Mouse (Mus musculus): ENCODE results near the gene Cbfa2t3. TPM values are rescaled to one million over a fixed set of nuclear protein-coding genes. Genes with fewer than 3 reads are reported as not detected.
A peak's percentile ranks its signal among the peaks of the same experiment; 100 is the strongest.

Gene Cbfa2t3
- 23.5 and 23.9 TPM in 2 replicates for polyA plus RNA-seq (2014; fragmentation: Nextera tagmentation; extraction: Ambion mirVana)

DNA sequence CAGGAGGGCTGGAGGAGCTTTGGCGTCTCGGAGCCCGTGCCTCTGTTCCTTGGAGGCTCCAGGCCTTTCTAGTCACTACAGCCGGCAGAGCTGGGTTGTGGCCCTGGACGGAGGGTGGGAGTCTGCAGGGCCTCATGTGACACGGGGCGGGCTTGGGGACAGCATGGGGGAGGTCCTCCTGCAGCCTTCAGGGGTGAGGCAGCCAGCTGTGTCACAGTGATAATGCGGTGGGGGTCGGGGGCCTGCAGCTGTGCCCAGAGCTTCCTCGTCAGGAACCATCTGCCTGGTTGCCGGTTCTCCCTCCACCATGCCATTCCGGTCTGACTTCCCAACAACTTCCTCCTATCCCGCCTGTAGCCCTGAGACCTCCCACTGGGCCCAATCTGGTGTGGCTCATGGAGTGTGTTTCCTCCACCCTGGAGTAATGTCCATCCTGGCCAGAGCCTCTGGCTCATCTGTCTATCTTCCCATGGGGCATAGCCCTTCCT lies at the start of gene Cbfa2t3:
Gene Cbfa2t3 (minus strand): TSS at position 105 of the 488 bp plus-strand sequence.
- H3K36me3 ChIP-seq (ENCODE audit: control insufficient read depth, insufficient read depth, low read length), result no peaks in the 10 kb centered on the region
- H3K4me1 ChIP-seq (ENCODE audit: control insufficient read depth, insufficient read depth, low read length), result no peaks in the 10 kb centered on the region
- no peak within 1 kb of the TSS for H3K4me3 ChIP-seq (ENCODE audit: low read depth, low read length)
- H3K27ac ChIP-seq (ENCODE audit: low read depth, low read length), result no peak within 1 kb of the TSS
- no peaks in the 10 kb centered on the region for H3K9me3 ChIP-seq (ENCODE audit: control insufficient read depth, low read length)
- ATAC-seq (ENCODE audit: low read depth), result no peak
- H3K9ac ChIP-seq (replicated peaks; ENCODE audit: low read depth, low read length), result no peak within 1 kb of the TSS
- H3K27me3 ChIP-seq (ENCODE audit: control insufficient read depth, insufficient read depth, low read length), result no peaks in the 10 kb centered on the region
- no peak within 1 kb of the TSS for H3K4me2 ChIP-seq (ENCODE audit: low read depth, low read length)
- WGBS, result 41% methylated on average over 13 of the region's 13 CpGs

DNA sequence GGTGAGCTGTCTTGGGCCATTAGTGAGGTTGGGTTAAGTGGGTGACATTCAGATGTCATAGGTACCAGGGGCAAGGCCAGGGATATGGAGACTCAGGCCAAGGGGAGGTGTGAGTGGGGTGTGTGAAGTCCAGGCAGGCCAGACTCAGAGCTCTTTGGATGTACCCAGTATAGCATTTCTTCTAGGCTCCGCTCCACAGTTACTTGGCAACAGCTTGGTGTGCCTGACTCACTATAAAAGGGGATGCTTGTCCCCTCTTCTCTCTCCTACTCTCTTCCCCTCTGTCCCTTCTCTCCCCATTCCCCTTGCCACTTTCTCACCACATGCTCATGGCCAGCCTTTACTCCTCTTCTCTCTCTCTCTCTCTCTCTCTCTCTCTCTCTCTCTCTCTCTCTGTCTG lies 48.9 kb upstream of the Cbfa2t3 start:
- Histone ChIP-seq H3K9ac (replicated peaks; ENCODE audit: low read depth, low read length) (no peak overlapping the region), H3K4me2 (ENCODE audit: low read depth, low read length) (no peak overlapping the region), H3K36me3 (ENCODE audit: control insufficient read depth, insufficient read depth, low read length) (no peaks in the 10 kb centered on the region), H3K4me1 (ENCODE audit: control insufficient read depth, insufficient read depth, low read length) (peaks cover 56% of the 10 kb centered on the region), H3K4me3 (ENCODE audit: low read depth, low read length) (no peak overlapping the region), H3K27me3 (ENCODE audit: control insufficient read depth, insufficient read depth, low read length) (no peaks in the 10 kb centered on the region), H3K9me3 (ENCODE audit: control insufficient read depth, low read length) (no peaks in the 10 kb centered on the region), H3K27ac (ENCODE audit: low read depth, low read length) (peak overlapping the region; percentile 99)
- no peak for ATAC-seq (ENCODE audit: low read depth)
- 100% methylated on average over 1 of the region's 1 CpGs for WGBS

DNA sequence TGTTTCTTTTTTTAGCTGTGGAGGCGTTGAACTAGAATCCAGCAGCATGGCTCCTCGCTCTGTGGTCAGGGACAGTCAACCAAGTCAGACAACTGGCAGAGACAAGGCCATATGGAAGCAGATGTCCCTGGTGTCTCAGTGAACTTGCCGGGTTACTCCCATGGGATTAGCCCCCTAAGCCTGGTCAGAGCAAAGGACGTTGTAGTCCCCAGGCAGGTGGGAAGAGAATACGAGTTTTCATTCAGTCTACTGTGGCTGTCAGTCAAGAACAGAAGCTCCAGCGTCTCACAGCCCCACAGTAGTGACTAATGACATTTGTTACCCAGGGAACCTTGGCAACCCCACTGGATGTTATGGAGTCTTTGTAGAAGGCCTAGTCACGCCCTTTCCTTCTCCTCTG lies 47.5 kb upstream of the Cbfa2t3 start:
- Histone ChIP-seq H3K27me3 (ENCODE audit: control insufficient read depth, insufficient read depth, low read length) (no peaks in the 10 kb centered on the region), H3K36me3 (ENCODE audit: control insufficient read depth, insufficient read depth, low read length) (no peaks in the 10 kb centered on the region), H3K9ac (replicated peaks; ENCODE audit: low read depth, low read length) (no peak overlapping the region), H3K4me3 (ENCODE audit: low read depth, low read length) (no peak overlapping the region), H3K4me2 (ENCODE audit: low read depth, low read length) (peak overlapping the region; percentile 36; the same call in 1 of the 2 replicates), H3K9me3 (ENCODE audit: control insufficient read depth, low read length) (no peaks in the 10 kb centered on the region), H3K4me1 (ENCODE audit: control insufficient read depth, insufficient read depth, low read length) (peaks cover 67% of the 10 kb centered on the region), H3K27ac (ENCODE audit: low read depth, low read length) (peak overlapping the region; percentile 99)
- ATAC-seq (ENCODE audit: low read depth), result no peak
- 28% methylated on average over 7 of the region's 7 CpGs for WGBS

DNA sequence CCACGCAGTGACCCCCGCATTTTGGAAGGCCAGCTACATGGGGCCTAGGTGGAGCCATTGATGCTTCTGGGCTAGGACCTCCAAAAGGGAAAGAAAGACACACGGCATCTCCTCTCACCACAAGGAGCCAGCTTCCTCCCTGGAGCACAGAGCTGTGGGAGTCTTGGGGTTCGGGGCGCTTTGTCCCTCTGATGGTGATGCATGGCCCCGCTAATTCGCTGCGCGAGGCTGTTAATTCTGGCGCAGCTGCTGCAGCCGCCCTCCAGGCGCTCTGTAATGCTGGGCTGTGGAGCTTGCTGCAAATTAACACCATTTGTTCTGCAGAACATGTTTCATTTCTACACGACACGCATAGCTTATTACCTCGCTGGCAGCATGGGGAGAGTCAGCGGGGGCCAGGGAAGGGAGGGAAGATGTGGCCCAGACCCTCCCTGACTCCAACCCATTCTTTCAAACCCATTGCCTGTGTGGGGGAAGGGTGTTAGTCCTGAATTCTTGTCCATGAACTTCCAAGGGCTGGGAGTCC lies 46.9 kb upstream of the Cbfa2t3 start:
- Histone ChIP-seq H3K4me1 (ENCODE audit: control insufficient read depth, insufficient read depth, low read length) (peaks cover 73% of the 10 kb centered on the region), H3K27me3 (ENCODE audit: control insufficient read depth, insufficient read depth, low read length) (no peaks in the 10 kb centered on the region), H3K4me3 (ENCODE audit: low read depth, low read length) (0 out of 2 replicates have a peak overlapping the region, but pooled peaks have one; percentile 0)

GRCm38 (mm10) chr8:122745022-122745749 lies 46.3 kb upstream of the Cbfa2t3 start:
- Histone ChIP-seq H3K4me3 (ENCODE audit: low read depth, low read length) (0 out of 2 replicates have a peak overlapping the region, but pooled peaks have one; percentile 0), H3K4me2 (ENCODE audit: low read depth, low read length) (peak overlapping the region; percentile 36), H3K4me1 (ENCODE audit: control insufficient read depth, insufficient read depth, low read length) (peaks cover 74% of the 10 kb centered on the region), H3K27me3 (ENCODE audit: control insufficient read depth, insufficient read depth, low read length) (no peaks in the 10 kb centered on the region), H3K27ac (ENCODE audit: low read depth, low read length) (peak overlapping the region; percentile 99), H3K9me3 (ENCODE audit: control insufficient read depth, low read length) (no peaks in the 10 kb centered on the region), H3K36me3 (ENCODE audit: control insufficient read depth, insufficient read depth, low read length) (no peaks in the 10 kb centered on the region), H3K9ac (replicated peaks; ENCODE audit: low read depth, low read length) (peak overlapping the region; percentile 52)
- WGBS, result 11% methylated on average over 17 of the region's 17 CpGs
- peak; percentile 44 for ATAC-seq (ENCODE audit: low read depth)

More for the DNA sequence above, 46.9 kb upstream of the Cbfa2t3 start:
- 4% methylated on average over 16 of the region's 16 CpGs for WGBS
- Histone ChIP-seq H3K36me3 (ENCODE audit: control insufficient read depth, insufficient read depth, low read length) (no peaks in the 10 kb centered on the region), H3K4me2 (ENCODE audit: low read depth, low read length) (peak overlapping the region; percentile 36), H3K9me3 (ENCODE audit: control insufficient read depth, low read length) (no peaks in the 10 kb centered on the region), H3K27ac (ENCODE audit: low read depth, low read length) (peak overlapping the region; percentile 99), H3K9ac (replicated peaks; ENCODE audit: low read depth, low read length) (peak overlapping the region; percentile 52)
- ATAC-seq (ENCODE audit: low read depth), result peak; percentile 73

DNA sequence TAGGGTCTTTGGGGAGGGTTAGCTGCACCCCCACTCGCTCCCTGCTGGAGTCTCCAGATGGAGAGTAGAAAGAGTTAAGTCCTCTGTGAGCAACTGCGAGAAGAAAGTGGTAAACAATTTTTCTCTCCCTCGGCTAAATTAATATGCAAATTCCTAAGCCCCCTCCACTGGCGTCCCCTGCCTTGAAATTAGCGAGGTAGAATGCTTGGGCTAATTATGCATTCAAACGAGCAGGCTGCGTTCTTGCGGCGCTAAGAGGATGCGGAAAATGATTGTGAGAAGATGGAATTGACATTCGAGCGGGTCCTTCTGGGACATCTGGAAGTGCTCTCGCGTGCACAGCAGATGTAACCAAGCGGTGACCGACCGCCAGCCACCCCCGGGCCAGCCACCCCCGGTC lies 43.6 kb upstream of the Cbfa2t3 start:
- Histone ChIP-seq H3K27me3 (ENCODE audit: control insufficient read depth, insufficient read depth, low read length) (no peaks in the 10 kb centered on the region), H3K4me2 (ENCODE audit: low read depth, low read length) (peak overlapping the region; percentile 1; the same call in 1 of the 2 replicates), H3K27ac (ENCODE audit: low read depth, low read length) (peak overlapping the region; percentile 99), H3K4me1 (ENCODE audit: control insufficient read depth, insufficient read depth, low read length) (peaks cover 85% of the 10 kb centered on the region), H3K9ac (replicated peaks; ENCODE audit: low read depth, low read length) (0 out of 2 replicates have a peak overlapping the region, but pooled peaks have one; percentile 22), H3K9me3 (ENCODE audit: control insufficient read depth, low read length) (no peaks in the 10 kb centered on the region), H3K4me3 (ENCODE audit: low read depth, low read length) (no peak overlapping the region), H3K36me3 (ENCODE audit: control insufficient read depth, insufficient read depth, low read length) (no peaks in the 10 kb centered on the region)
- ATAC-seq (ENCODE audit: low read depth), result 0 out of 2 replicates have a peak, but pooled peaks have one; percentile 3
- WGBS, result 10% methylated on average over 19 of the region's 19 CpGs

DNA sequence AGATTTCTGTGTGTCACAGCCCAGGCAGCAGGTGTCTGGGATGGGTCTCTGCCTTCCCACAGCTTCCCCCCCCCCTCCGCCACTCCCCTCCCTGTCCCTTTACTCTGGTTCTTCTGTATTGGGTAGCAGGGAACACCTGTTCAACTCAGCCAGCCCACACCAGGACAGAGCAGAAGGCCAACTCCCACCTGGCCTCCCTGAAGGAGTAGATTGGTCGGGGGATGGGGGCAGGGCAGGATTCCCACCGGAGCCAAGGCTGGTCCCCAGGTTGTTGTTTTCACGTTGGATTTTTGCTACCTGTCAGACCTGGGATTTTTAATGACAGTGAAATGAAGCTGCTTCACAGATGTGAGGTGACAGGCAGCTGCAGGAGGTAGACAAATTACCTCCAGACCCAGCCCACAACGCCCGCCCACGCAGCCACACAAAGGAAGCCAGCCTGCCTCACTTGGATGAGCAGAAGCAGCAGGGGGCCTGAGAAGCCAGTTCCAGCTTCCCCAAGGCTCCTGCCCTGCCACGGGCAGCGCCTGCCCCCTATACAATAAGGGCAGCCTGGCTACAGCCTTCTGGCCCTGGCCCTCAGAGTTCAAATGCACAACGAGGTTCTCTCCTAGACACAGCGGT lies 40.3 kb upstream of the Cbfa2t3 start:
- no peak for ATAC-seq (ENCODE audit: low read depth)
- Histone ChIP-seq H3K4me1 (ENCODE audit: control insufficient read depth, insufficient read depth, low read length) (peaks cover 84% of the 10 kb centered on the region), H3K36me3 (ENCODE audit: control insufficient read depth, insufficient read depth, low read length) (no peaks in the 10 kb centered on the region), H3K27me3 (ENCODE audit: control insufficient read depth, insufficient read depth, low read length) (no peaks in the 10 kb centered on the region), H3K9ac (replicated peaks; ENCODE audit: low read depth, low read length) (peak overlapping the region; percentile 22; the same call in 1 of the 2 replicates), H3K27ac (ENCODE audit: low read depth, low read length) (peak overlapping the region; percentile 90), H3K4me2 (ENCODE audit: low read depth, low read length) (no peak overlapping the region), H3K4me3 (ENCODE audit: low read depth, low read length) (no peak overlapping the region), H3K9me3 (ENCODE audit: control insufficient read depth, low read length) (no peaks in the 10 kb centered on the region)
- WGBS, result 10% methylated on average over 11 of the region's 11 CpGs

DNA sequence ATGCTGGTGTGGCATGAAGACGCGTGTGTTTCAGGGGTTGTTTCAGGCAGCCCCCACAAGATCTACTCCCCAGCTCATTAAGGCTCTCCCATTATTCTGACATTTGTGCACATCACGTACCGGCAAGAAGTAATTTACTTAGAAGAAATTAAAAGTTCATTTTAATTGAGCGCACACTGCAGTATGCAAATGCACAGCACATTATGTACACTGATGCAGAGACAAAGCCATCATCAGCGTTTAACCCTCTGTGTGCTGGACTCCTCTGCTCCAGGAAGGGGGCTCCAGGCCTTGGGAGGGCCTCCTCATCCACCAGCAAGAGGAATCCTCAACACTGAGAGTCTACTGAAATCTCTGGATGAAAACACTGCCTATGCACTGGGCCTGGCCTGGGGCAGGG lies 39.0 kb upstream of the Cbfa2t3 start:
- Histone ChIP-seq H3K36me3 (ENCODE audit: control insufficient read depth, insufficient read depth, low read length) (no peaks in the 10 kb centered on the region), H3K9ac (replicated peaks; ENCODE audit: low read depth, low read length) (no peak overlapping the region), H3K9me3 (ENCODE audit: control insufficient read depth, low read length) (no peaks in the 10 kb centered on the region), H3K27ac (ENCODE audit: low read depth, low read length) (peak overlapping the region; percentile 90), H3K4me3 (ENCODE audit: low read depth, low read length) (no peak overlapping the region), H3K4me1 (ENCODE audit: control insufficient read depth, insufficient read depth, low read length) (peaks cover 74% of the 10 kb centered on the region), H3K4me2 (ENCODE audit: low read depth, low read length) (no peak overlapping the region), H3K27me3 (ENCODE audit: control insufficient read depth, insufficient read depth, low read length) (no peaks in the 10 kb centered on the region)
- ATAC-seq (ENCODE audit: low read depth), result peak; percentile 66; the same call in 1 of the 2 replicates
- WGBS, result 45% methylated on average over 6 of the region's 6 CpGs
